Mouse (Mus musculus): ENCODE measurements around the gene Pgm1. TPM values are rescaled to one million over a fixed set of nuclear protein-coding genes. Genes with fewer than 3 reads are reported as not detected.

Pgm1 gene
- total RNA-seq, 2 experiments from 2014 or later = 889 to 917 TPM

DNA sequence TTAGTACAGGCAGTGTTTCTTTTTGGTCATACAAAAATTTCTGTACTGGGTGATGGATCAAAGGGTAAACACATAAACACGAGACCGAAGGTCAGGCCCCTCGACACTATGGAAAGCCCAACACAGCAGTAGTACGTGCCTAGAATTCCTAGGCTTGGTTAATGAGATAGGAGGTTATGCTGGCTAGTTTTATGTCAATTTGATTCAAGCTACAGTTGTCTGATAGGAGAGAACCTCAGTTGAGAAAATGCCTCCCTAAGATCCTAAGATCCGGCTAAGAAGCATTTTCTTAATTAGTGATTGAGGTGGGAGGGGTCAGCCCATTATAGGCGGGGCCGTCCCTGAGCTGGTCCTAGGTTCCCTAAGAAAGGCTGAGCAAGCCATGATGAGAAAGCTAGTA, 72.6 kb downstream of the Pgm1 start:
- no peak for DNase-seq
- intact Hi-C loops (cut with DNase I; ENCODE audit: low total_unique reads) = no loop called here

DNA sequence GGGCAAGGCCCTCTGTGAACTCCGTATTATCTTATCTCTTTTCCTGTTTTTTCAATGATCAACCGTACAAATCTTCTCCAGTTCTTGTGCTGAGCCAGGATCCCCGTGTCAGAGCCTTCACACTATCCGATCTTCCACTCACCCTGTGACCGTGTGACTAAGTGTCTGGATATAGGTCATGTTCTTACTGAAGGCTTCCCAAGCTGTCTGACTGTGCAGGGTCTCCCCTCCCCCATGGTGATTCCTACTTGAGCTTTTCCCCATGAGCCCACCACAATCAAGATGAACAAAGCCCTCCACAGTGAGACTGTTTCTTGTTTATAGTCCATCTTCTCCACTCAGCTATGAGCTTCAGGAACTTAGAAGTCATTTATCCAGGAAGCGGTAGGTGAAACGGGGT, 78.5 kb downstream of the Pgm1 start:
- intact Hi-C loops (cut with DNase I; ENCODE audit: low total_unique reads) = no loop called here

DNA sequence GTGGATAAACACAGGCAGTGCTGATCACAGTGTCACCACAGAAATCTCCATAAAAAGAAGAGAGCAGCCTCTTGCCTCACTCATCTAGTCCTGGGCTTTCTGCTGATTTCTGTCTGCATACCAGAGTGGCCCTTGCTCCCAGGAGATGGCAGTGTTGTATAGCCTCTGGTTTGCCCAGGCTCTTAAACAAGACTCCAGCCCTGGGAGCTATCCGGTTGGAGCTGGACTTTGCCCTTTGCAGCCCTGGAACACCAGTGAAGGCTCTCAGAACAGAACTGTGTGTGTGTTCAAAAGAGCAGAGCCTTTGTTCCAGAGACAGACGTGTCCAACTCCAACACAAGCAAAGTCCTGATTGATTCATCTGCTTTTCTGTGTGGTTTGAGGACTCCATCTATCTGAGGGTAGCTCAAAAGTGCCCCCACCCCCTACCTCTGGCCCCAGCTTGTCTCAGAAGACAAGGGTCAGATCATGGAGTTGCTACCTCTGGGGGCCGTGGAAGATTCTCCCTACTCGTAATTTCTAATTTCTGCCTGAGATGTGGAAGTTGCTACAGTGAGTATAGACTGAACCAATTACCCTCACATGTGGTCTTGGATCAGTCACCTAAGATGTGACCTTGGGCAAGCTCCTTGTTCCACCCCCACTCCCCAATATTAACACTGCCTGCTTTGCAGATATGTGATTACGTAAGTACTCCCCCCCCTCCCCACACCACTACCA, 79.3 kb downstream of the Pgm1 start:
- intact Hi-C loops (cut with DNase I; ENCODE audit: low total_unique reads) = no loop called here
- DNase-seq = peak; percentile 71

More for the DNA sequence above, 78.5 kb downstream of the Pgm1 start:
- DNase-seq = no peak

DNA sequence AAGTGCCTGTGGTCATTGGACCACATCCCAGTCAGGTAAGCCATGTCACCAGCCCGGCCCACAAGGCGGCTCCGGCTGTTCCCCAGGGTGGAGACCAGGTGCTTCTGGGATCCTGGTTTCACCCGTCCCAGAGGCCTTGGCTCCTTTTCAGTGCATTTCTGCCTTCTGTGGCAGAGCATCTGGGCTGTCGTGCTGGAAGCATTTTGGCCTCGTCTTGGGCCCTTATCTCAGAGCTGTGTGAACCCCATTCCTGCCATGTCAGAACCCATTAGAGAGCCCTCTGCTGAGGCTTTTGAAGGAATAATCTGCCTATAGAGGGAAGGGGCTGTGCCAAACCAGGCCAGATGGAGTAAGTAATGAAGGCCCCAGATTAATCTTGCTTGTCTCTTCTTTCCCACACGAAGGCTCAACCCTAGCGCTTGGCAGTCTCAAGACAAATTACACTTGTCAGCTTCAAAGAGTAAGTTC, 80.0 kb downstream of the Pgm1 start:
- no peak for DNase-seq
- intact Hi-C loops (cut with DNase I; ENCODE audit: low total_unique reads) = no loop called here

DNA sequence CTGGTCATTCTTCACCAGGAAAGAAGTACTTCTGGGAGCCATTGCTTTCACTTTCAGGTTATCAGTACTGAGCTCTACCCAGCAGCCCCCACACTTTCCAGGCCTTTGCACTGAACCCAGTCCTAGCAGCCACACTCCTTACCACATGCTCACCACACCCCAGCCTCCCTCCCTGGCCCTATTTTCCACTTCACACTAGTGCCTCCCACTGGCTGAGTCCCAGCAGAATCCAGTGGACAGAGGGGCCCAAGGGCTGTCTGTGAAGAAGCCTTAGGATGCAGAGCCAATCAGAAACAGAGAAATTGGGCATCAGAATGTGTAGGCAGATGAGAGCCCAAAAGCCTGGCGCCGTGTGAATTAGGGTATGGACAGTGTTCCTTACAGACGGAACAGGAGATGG, 81.7 kb downstream of the Pgm1 start:
- intact Hi-C loops (cut with DNase I; ENCODE audit: low total_unique reads) = no loop called here
- DNase-seq = no peak

DNA sequence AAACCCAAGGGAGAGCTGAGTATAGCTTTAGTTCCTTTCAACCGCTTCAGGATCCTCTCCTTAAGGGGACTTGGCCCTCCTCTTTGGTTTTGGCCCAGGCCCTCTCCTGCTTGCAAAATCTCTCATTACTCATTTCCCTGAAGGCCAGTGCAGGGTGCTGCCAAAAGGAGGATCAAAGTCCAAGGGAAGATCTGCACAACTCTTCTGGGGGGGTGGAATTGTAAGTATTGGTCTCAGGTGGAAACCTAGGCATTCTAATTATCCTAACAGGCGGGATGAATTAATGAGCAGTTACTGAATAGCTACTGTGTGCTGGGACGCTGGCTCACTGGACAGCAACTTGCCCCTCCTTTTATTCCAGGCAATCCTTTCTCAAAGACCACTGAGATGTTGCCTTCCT, 82.3 kb downstream of the Pgm1 start:
- intact Hi-C loops (cut with DNase I; ENCODE audit: low total_unique reads) = no loop called here
- DNase-seq = peak; percentile 54

DNA sequence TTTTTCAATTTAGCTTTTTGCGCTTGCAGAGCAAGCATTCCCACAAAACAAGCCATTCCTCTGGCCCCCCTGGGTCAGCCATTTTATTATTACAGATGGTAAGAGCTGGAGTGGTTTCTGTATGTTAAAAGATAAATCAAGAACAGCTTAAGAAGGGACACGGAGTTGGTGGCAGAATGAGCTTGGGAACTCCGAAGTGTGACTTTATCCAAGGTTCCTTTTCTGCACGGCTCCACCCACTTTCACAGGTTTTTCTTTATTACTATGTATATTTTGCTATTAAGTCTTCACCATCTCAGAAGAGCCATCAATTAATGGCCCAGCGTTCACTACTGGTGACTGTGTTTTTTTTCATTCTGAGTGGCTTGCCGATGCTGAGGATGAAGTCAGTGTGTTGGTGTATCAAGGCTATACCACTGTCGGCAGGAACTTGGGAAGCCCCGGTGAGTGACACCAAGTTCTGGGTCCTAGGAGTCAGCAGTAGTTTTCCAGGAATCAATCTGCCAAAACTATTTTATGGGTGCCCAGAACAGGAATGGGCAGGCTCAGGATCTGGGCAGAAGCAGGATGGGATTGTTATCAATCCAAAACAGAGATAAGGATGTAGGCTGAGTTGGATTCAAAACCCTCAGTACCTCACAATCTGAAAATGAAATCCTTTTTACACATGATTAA, 83.3 kb downstream of the Pgm1 start:
- intact Hi-C loops (cut with DNase I; ENCODE audit: low total_unique reads) = no loop called here

DNA sequence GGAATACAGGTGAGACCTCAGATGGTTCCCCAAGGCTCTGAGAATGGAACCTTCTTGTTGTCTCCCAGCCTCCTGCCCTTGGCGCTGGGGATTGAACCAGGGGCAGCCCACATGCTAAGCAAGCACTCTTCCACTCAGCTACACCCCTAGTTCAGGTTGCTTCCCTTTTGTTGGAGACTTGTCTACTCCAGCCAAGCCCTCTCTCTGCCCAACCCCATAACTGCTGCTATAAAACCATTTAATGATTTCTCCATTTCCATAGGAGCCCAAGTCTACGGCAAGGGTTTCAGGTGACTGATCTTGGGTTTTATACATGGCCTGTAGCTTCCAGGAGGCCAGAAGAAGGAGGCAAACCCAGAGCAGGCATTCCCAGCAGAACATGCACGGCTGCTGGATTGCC, 98.6 kb downstream of the Pgm1 start:
- DNase-seq = no peak
- intact Hi-C loops (cut with DNase I; ENCODE audit: low total_unique reads) = loop anchor here (5.0 kb wide), 1 partner anchor 505 kb away; no protein-coding TSS in a partner anchor

More for the DNA sequence above, 83.3 kb downstream of the Pgm1 start:
- no peak for DNase-seq

DNA sequence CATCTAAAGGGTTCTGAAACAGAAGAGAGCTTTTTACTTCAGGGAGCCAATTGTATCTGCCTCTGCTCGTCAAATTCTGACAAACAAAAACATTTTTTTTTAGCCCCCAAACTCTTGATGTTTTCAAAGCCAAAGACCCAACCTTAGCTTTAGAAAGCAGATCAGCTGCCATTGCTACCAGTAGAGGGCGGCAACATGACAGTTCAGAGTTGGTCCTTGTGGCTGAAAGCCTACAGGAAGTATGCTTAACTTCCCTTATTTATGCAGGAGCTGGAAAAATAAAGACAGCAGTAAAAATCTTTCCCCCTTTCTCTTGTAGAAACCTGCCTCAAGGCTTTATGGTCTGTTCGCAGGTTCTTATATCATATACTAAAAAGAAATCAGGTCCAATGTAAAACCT, 99.4 kb downstream of the Pgm1 start:
- intact Hi-C loops (cut with DNase I; ENCODE audit: low total_unique reads) = loop anchor here (5.0 kb wide), 1 partner anchor 504 kb away; no protein-coding TSS in a partner anchor
- peak; percentile 77 for DNase-seq

DNA sequence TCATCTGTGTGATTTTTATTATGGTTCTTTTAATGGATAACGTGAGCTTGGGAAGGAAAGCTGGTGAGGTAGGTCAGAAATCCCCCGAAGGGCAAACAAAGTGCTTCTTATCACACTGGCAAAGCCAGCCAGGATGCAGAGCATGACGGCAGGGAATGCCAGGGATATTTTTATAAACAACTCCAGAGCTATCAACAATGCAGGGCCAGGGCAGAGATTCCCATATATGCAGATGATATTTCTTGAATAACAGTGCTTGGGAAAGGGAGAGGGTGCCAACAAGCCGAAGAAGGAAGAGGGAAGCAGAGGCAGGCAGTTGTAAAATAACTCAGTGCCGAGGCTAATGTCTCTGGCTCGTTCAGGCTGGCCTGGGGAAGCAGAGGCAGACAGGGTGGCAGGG, 102.1 kb downstream of the Pgm1 start:
- intact Hi-C loops (cut with DNase I; ENCODE audit: low total_unique reads) = loop anchor here (10.0 kb wide), 1 partner anchor 384 kb away; no protein-coding TSS in a partner anchor

DNA sequence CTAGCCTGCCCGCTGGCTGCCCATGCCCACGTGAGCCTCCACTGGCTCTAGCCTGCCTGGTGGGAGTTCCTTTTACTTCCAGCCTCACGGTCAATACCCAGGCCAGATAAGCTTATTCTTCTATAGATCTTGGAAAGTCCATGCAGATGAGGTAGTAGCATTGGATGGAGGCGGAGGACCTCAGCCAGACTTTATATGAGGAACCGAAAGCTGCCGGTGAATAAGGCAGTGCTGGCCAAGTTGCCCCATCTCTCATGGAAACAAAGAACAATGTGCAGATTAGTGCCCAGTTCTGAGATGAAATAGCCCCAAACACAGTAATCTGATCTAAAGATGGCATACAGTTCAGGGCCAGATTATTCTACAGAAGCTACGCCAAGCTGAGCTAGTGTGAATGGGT, 103.4 kb downstream of the Pgm1 start:
- intact Hi-C loops (cut with DNase I; ENCODE audit: low total_unique reads) = loop anchor here (10.0 kb wide), 1 partner anchor 382 kb away; no protein-coding TSS in a partner anchor

More for the DNA sequence above, 102.1 kb downstream of the Pgm1 start:
- no peak for DNase-seq

DNA sequence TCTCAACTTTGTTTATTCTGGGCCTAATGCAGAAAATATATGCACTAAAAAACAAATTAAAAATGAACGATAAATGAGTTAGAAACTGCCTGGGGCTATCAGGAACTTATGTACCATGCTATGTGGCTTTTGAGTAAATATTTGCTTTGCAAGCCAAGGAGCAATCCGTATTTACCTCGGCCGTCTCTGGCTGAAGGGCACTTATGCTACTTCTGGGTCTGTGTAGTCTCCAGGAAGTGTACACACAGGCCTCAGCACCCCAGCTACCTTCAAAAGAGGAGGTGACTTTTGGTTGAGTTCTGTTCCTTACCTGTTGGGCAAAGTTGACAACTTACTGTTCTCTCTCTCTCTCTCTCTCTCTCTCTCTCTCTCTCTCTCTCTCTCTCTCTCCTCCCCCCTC, 104.7 kb downstream of the Pgm1 start:
- no peak for DNase-seq

More for the DNA sequence above, 103.4 kb downstream of the Pgm1 start:
- no peak for DNase-seq

DNA sequence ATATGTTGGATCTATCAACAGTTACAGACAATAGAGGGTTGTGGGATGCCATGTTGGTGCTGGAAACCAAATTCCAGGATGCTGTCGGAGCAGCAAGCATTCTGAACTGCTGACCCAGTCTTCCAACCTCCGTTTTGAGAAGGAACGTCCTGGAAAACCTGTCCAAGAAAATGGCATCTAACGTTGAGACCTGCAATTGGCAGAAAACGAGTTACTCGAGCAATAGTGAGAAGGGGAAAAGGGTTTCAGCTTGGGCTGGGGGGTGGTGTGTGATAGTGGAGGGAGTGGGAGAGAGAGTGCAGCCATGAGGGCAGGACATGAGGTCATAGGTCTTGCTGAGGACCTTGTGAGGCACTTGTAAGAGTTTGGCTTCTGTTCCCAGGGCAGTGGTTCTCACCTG, 105.8 kb downstream of the Pgm1 start:
- intact Hi-C loops (cut with DNase I; ENCODE audit: low total_unique reads) = loop anchor here (10.0 kb wide), 1 partner anchor 380 kb away; no protein-coding TSS in a partner anchor
- no peak for DNase-seq

More for the DNA sequence above, 104.7 kb downstream of the Pgm1 start:
- intact Hi-C loops (cut with DNase I; ENCODE audit: low total_unique reads) = loop anchor here (10.0 kb wide), 1 partner anchor 381 kb away; no protein-coding TSS in a partner anchor

DNA sequence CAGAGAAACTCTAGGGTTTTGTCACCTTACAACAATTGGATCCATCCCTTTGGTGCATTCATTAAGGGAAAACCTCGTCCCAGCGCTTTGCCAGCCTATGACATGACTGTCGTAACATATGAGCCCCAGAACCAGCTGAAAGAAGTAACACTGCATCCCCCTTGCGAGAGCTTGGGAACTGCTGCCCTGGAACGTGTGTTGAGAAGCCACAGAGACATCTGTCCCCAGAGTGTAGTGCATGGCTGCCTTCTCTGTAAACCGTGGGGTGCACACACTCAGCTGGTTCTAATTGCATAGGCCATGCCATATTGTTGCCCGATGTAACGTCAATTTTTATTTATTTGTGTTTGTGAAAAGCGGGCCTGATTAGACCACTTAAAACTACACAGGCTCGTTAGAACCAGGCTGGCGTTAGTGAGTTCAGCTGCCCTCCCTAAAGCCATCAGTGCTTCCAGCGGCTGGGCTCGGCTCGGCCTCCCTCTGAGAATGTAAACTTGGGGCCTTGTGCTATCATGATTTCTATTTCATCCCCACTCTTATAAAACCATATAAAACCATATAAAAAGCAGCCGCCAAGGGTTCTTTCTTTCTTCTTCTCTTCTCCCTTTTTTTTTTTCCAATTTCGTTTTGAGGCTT, 106.8 kb downstream of the Pgm1 start:
- DNase-seq = no peak
- intact Hi-C loops (cut with DNase I; ENCODE audit: low total_unique reads) = loop anchor here (10.0 kb wide), 1 partner anchor 379 kb away; no protein-coding TSS in a partner anchor

Other genes with a start within 250 kb of the Pgm1 start
- gene Alg6, start 213.8 kb upstream of the Pgm1 start, total RNA-seq (2021) = 1 to 10 TPM; 6.7 to 7.2 TPM
- 1 to 10 TPM; 2.5 to 2.7 TPM for gene Efcab7, start 100.2 kb upstream of the Pgm1 start, total RNA-seq (2021)
- 1 to 10 TPM; 4.1 TPM for gene Itgb3bp, start 399 bp downstream of the Pgm1 start, total RNA-seq (2021)
- 1 to 10 TPM; 4.7 to 6.2 TPM for gene Ror1, start 166.4 kb downstream of the Pgm1 start, total RNA-seq (2021)

Measured in gastrocnemius, postnatal 14 days (tissue).